Mouse (Mus musculus): ENCODE measurements around the gene Pnkp.

GRCm38 (mm10) chr7:44857905-44858304 is 966 bp downstream of the Pnkp start:
- TF ChIP-seq CTCF (IDR thresholded peaks at IDR 0.05; ENCODE audit: low read depth) (no peak), EP300 (IDR thresholded peaks at IDR 0.05; ENCODE audit: low read depth) (no peak)

Measured in heart, postnatal 0 days (tissue).